Mouse (Mus musculus): ENCODE measurements at regions not wholly inside any gene's neighbourhood (a gene's known extent, or its start where the extent isn't known, plus 50 kb on each side); places are given as distances from the start of the nearest gene placed in this dataset.

- TF ChIP-seq GABPA (IDR thresholded peaks at IDR 0.05; ENCODE audit: low read depth, low read length), result no peak
- no peak for TF ChIP-seq ZC3H11A (IDR thresholded peaks at IDR 0.05; ENCODE audit: low read depth, low read length)
- no peak for TF ChIP-seq EP300 (IDR thresholded peaks at IDR 0.05; ENCODE audit: low read depth in 1 of 2, low read length in 2 of 2)
- TF ChIP-seq CTCF (IDR thresholded peaks at IDR 0.05 in 2 of 3, conservative IDR thresholded peaks at IDR 0.05 in 1 of 3; ENCODE audit: control insufficient read depth in 1 of 3, insufficient read depth in 1 of 3, low read depth in 2 of 3, low read length in 3 of 3, poor library complexity in 1 of 3, severe bottlenecking in 1 of 3), result no peak
- TF ChIP-seq GATA1 (IDR thresholded peaks at IDR 0.05; ENCODE audit: low read depth, low read length), result no peak
Measured at GRCm38 (mm10) chr4:114339793-114340192, 66.7 kb upstream of the Trabd2b start.
